Mouse (Mus musculus) stomach, postnatal 0 days (tissue): ENCODE data around the gene Tmem253.

Source experiments
- CTCF ChIP-seq: IDR thresholded peaks from 2 replicates; pipeline ENCODE4 v1.5.1; 2016; ENCODE audit warnings: antibody characterized with exemption, low read depth, mild to moderate bottlenecking, moderate library complexity
- EP300 ChIP-seq: optimal IDR thresholded peaks from 2 replicates; pipeline ENCODE3; 2016; ENCODE audit warnings: antibody characterized with exemption

GRCm38 (mm10) chr14:52005616-52006015 is 9.8 kb upstream of the Tmem253 start:
- TF ChIP-seq CTCF, result no peak
- TF ChIP-seq EP300, result no peak
